Mouse (Mus musculus): Measurements from ENCODE around the gene Mfap1a. TPM values are rescaled to one million over a fixed set of nuclear protein-coding genes. Genes with fewer than 3 reads are reported as not detected.
"Not testable (repeated sequence)": the region's sequence is repeated elsewhere in the genome, so short reads cannot be mapped to it uniquely, and the experiment has no call there.

Mfap1a gene
- 10 to 100 TPM; 27.2 to 28.2 TPM for total RNA-seq (2021)
- long read RNA-seq, experiment 1, full-length matches to known transcripts = 23 of 26 reads
- long read RNA-seq, experiment 1, partial matches to known transcripts = 1 of 26 reads
- long read RNA-seq, experiment 1, other reads (novel, unspliced or antisense) = 2 of 26 reads
- long read RNA-seq, experiment 2, full-length matches to known transcripts = 24 of 33 reads
- long read RNA-seq, experiment 2, partial matches to known transcripts = 7 of 33 reads
- long read RNA-seq, experiment 2, other reads (novel, unspliced or antisense) = 2 of 33 reads

- intact Hi-C loops (cut with DNase I) = not testable (repeated sequence)
- DNase-seq = peak; percentile 77 to 80
Observed at GRCm38 (mm10) chr2:121505942-121506882, at the start of gene Mfap1a, which contains the start of gene Wdr76. Gene Mfap1a, minus strand, starts transcription at chr2:121506665. Gene Wdr76, plus strand, starts transcription at chr2:121506723.

DNA sequence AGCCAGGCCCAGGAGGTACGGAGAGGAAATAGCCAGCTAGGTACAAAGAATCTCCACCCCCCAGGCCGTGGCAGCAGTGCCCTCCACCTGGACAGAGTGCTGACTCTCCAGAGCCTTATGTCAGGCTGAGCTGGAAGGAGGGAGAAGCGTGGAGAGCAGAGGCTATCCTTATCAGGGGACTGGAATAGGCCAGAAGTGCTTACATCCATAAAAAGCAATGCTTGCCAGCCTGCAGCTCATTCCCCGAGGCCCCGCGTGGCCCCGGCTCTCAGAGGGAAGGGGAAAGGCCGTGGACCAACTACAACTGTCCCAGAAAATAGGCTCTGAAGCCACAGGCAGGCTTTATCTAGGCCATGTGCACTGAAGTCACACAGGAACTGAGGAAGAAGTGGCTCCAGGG, 44.8 kb upstream of the Mfap1a start:
- intact Hi-C loops (cut with DNase I) = no loop called here
- DNase-seq = peak; percentile 61 to 63

DNA sequence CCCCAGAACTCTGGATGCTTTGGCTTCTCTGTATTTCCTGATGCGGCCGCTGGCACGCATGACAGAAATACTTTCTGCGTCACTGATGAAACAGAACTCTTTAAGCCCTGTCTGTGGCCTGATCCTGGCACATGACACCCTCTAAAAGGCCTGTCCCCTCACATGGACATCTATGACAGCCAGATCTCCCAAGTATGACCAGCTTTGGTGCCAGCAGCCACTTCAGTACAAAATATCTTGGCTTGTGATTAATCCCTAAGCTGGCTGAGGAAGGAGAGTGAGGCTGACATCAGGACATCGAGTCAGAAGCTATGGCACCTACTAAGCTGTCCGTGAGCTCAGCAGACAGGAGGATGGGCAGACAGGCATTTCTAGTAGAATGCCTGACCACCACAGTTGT, 43.2 kb upstream of the Mfap1a start:
- intact Hi-C loops (cut with DNase I) = no loop called here
- peak; percentile 54 to 75 for DNase-seq

GRCm38 (mm10) chr2:121544829-121545228, 38.4 kb upstream of the Mfap1a start:
- DNase-seq = no peak
- intact Hi-C loops (cut with DNase I) = no loop called here

DNA sequence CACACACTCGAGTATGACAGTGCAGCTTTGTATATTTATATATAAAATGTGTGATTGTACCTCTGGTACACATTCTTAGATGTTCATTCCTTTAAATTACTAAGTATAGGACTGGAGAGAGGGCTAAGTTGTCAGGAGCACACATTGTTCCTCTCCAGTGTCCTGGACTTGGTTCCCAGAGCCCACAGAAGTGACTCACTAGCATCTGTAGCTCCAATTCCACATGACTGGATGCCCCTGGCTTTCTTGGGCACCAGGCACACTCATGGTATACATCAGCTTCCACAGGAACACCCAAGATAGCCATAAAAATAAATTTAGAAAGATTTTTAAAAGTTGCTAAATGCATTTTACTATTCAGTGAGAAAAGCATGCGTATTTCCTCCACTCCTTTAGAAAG, 18.6 kb upstream of the Mfap1a start:
- DNase-seq = no peak
- intact Hi-C loops (cut with DNase I) = no loop called here

GRCm38 (mm10) chr2:121522830-121523229, 16.4 kb upstream of the Mfap1a start:
- intact Hi-C loops (cut with DNase I); DNase-seq: not testable (repeated sequence)

DNA sequence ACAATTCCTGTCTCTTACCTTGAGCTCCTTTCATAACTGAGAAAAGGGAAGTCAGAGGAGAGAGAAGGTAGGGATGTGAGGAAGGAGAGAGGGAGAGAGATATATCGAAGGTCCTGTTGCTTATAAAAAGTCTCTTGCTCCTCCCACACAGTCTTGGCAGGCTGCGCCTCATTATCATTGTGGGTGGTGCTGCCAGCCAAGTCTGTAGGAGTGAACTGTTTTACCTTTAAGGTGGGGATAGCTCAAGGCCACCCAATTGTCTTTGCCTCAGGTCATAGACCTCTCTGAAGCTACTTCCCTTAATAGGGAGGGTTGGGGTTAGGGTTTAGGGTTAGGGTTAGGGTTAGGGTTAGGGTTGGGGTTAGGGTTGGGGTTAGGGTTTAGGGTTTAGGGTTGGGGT, 15.5 kb upstream of the Mfap1a start:
- intact Hi-C loops (cut with DNase I) = no loop called here
- no peak for DNase-seq

DNA sequence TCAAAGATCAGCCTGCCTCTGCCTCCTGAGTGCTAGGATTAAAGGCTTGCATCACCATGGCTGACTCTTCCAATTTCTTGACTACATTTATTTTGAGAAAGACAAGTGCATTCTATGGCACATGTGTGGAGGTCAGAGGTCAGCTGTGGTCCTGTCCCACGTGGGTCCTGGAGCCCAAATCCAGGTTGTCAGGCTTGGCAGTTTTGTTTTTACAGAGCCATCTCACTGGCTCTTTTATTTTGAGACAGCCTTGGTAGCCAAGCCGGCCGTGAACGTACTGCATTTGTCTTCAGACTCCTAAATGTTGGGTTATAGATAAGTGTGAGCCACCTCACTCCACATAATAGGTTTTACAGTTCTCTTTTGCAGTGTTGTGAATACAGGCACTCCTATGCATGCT, 12.2 kb upstream of the Mfap1a start:
- intact Hi-C loops (cut with DNase I); DNase-seq: not testable (repeated sequence)

DNA sequence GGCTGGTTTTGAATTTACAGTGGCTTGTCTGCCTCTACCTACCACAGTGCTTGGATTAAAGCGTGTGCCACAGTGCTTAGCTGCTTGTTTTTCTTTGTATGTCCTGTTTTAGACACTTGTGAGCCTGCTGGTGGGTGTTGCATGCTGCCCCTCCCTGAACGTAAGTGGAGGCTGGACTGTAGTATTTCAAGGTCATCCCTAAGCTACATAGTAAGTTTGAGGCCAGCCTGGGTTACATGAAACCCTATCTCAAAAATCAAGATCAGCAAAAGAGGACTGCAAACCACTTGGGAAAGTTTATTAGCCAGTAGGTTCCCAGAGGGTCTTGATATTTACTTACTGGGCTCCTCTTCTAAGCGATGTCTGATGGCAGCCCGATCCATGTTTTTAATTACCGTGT, 11.6 kb upstream of the Mfap1a start:
- intact Hi-C loops (cut with DNase I) = no loop called here
- DNase-seq = no peak

GRCm38 (mm10) chr2:121514211-121514610, 7.7 kb upstream of the Mfap1a start:
- no peak for DNase-seq
- intact Hi-C loops (cut with DNase I) = no loop called here

GRCm38 (mm10) chr2:121512991-121513765, 6.7 kb upstream of the Mfap1a start:
- intact Hi-C loops (cut with DNase I) = not testable (repeated sequence)

DNA sequence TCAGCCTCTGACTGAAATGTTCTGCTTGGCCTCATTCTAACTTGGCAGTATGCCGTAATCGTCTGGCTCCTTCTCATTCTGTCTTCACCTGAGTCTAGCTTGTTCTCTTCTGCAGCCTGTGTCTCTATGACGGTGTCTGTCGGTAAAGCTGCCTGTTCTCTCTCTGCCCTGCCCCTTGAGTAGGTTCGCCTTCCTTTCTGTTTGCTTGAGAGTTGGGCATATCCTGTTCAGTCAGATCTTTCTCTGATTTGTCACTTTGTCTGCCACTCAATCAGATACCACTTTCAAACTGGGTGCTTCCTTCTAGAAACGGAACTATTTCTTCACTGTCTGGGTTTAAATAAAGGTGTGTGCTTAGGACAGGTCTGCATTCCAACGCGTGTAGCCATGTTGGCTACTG, 4.9 kb upstream of the Mfap1a start:
- intact Hi-C loops (cut with DNase I) = no loop called here
- DNase-seq = no peak

More at GRCm38 (mm10) chr2:121512991-121513765, 6.7 kb upstream of the Mfap1a start:
- DNase-seq = not testable (repeated sequence)

GRCm38 (mm10) chr2:121509584-121509983, 3.1 kb upstream of the Mfap1a start:
- DNase-seq = peak; percentile 70 to 76
- intact Hi-C loops (cut with DNase I) = no loop called here

GRCm38 (mm10) chr2:121507951-121508330, 1.5 kb upstream of the Mfap1a start:
- no peak for DNase-seq
- intact Hi-C loops (cut with DNase I) = no loop called here

- intact Hi-C loops (cut with DNase I) = no loop called here
Observed at GRCm38 (mm10) chr2:121507173-121507950, 897 bp upstream of the Mfap1a start.

GRCm38 (mm10) chr2:121501550-121501949, 4.9 kb downstream of the Mfap1a start:
- DNase-seq; intact Hi-C loops (cut with DNase I): not testable (repeated sequence)

More at GRCm38 (mm10) chr2:121507173-121507950, 897 bp upstream of the Mfap1a start:
- DNase-seq = no peak

DNA sequence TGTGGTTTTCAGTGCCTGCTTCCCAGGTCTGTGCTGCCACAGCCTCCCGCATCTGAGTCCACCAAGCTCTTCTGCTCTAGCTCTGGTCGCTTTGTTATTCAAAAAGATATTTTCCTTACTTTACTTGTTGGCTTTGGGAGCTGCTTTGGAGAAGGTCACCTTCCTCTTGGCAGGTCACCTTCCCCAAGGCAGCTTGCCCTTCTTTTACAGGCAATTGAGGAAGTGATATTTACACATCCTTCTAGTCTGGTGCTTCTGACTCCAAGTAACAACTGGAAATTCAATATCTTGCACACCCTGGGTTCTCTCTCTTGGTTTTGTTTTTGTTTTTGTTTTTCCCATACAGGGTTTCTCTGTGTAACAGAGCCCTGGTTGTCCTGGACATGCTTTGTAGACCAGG, 22.1 kb downstream of the Mfap1a start:
- intact Hi-C loops (cut with DNase I); DNase-seq: not testable (repeated sequence)

- intact Hi-C loops (cut with DNase I) = no loop called here
- DNase-seq = no peak
Observed at GRCm38 (mm10) chr2:121483576-121483975, 22.9 kb downstream of the Mfap1a start.

- intact Hi-C loops (cut with DNase I); DNase-seq: not testable (repeated sequence)
Observed at GRCm38 (mm10) chr2:121480916-121481315, 25.5 kb downstream of the Mfap1a start.

GRCm38 (mm10) chr2:121480498-121480897, 26.0 kb downstream of the Mfap1a start:
- intact Hi-C loops (cut with DNase I) = no loop called here
- peak in 1 of 2 experiments; percentile 23 for DNase-seq

All from heart, postnatal 14 days (tissue).